Mouse (Mus musculus): ENCODE measurements around the gene Klf13. TPM values are rescaled to one million over a fixed set of nuclear protein-coding genes. Genes with fewer than 3 reads are reported as not detected.

The Klf13 gene
- polyA plus RNA-seq, 1 experiment, result 59.6 TPM

DNA sequence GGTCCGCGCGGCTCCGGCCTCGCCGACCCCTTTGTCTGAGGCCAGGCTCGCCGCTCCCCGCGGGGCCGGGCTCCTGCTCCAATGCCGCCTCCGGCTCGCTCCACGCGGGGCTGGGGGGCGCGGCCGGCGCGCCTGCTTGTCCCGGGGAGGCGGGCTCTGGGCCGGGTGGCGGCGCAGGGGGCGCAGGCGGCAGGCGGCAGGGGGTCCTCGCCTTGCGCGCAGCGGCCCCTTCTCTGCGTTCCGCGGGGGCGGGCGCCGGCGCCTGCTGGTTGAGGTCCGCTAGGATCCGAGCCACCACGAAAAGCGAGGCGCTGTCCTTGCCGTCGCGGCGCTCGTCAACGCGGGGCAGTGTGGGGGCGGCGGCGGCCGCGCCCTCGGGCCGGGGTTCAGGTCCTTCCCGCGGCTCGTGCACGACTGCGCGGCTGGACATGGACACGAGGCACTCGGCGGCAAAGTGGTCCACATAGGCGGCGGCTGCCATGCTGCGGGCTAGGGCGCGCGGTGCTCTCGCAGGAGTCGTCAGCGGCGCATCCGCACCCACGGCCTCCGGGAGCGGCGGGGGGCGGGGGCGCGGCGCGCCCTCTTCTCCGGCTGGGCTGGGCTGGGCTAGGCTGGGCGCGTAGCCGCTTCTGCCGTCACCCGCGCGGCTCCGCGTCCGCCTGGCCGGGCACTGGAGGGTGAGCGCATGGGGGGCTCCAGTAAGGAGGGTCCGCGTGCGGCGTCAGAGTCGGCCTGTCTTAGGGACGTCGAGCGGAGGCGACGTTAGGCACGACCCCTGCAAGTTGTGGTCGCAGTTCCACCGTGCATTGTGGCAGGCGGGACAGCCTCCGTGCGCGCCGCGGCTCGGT lies 425 bp downstream of the Klf13 start:
- H3K27ac ChIP-seq (ENCODE audit: insufficient read depth, low read length), result peak overlapping the region; percentile 99

DNA sequence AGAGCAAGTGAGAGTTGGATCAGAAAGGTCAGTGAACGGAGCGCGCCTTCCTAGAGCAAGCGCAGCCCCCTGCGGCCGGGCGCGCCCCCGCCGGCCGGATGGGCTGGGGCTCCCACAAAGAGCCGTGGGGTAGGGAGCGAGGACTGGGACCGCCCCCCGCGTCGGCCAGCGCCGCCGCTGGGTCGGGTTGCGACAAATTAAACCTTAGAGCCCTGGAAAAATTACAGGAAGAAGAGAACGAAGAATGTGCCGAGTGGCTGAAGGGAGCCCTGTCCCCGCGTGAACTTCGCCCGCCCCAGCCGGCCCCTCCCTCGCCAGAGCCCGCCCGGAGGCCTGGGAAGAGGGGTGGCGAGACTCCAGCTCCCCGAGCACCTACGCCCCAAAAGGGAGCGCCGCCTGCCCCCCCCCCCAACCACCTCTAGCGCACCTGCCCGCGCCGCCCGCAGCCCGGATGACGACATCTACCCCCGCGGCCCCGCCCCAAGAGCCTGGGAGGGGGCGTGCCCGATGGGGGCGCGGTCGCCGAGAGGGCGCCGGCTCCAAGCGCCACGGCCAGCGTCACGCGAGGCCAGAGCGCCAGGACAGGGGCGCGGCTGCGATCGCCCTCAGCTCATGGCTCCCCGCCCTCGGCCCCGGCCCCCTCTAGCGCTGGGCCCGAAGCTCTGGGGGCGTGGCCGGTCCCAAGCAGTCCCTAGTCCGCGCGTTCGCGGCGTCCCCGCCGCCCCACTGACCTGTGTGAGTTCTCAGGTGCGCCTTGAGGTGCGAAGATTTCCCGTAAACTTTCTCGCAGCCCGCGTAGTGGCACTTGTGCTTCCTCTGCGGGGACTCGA lies 1.3 kb downstream of the Klf13 start:
- Histone ChIP-seq H3K27ac (ENCODE audit: insufficient read depth, low read length) (peak overlapping the region; percentile 99), H3K4me1 (ENCODE audit: control insufficient read depth, insufficient read depth, low read length) (peaks cover 5% of the 10 kb centered on the region), H3K4me3 (ENCODE audit: insufficient read depth, low read length) (peak overlapping the region; percentile 75)
- no peak for TF ChIP-seq POLR2A (IDR thresholded peaks at IDR 0.05; ENCODE audit: extremely low read depth, insufficient read depth, low read length)
- TF ChIP-seq CTCF (IDR thresholded peaks at IDR 0.05; ENCODE audit: extremely low read depth, insufficient read depth, low read length), result no peak

More for the DNA sequence above, 425 bp downstream of the Klf13 start:
- Histone ChIP-seq H3K4me1 (ENCODE audit: control insufficient read depth, insufficient read depth, low read length) (peaks cover 5% of the 10 kb centered on the region), H3K4me3 (ENCODE audit: insufficient read depth, low read length) (peak overlapping the region; percentile 75)
- TF ChIP-seq CTCF (IDR thresholded peaks at IDR 0.05; ENCODE audit: extremely low read depth, insufficient read depth, low read length) (no peak), POLR2A (IDR thresholded peaks at IDR 0.05; ENCODE audit: extremely low read depth, insufficient read depth, low read length) (peak; percentile 64; the same call in 1 of the 2 replicates)

DNA sequence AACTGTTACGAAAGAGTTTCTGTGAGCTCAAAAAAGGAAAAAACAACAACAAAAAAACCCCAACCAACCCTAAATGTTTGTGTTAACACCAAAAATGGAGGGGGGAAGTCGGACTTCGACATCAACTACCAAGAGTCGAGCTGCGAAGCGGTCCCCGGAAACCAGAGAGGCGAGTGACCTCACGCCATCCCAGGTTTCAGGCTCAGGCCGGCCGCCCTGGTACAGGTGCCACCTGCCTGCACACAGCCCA lies 1.8 kb downstream of the Klf13 start:
- Histone ChIP-seq H3K27ac (ENCODE audit: insufficient read depth, low read length) (peak overlapping the region; percentile 99), H3K4me3 (ENCODE audit: insufficient read depth, low read length) (peak overlapping the region; percentile 75), H3K4me1 (ENCODE audit: control insufficient read depth, insufficient read depth, low read length) (peaks cover 5% of the 10 kb centered on the region)
- TF ChIP-seq CTCF (IDR thresholded peaks at IDR 0.05; ENCODE audit: extremely low read depth, insufficient read depth, low read length), result no peak
- TF ChIP-seq POLR2A (IDR thresholded peaks at IDR 0.05; ENCODE audit: extremely low read depth, insufficient read depth, low read length), result no peak

DNA sequence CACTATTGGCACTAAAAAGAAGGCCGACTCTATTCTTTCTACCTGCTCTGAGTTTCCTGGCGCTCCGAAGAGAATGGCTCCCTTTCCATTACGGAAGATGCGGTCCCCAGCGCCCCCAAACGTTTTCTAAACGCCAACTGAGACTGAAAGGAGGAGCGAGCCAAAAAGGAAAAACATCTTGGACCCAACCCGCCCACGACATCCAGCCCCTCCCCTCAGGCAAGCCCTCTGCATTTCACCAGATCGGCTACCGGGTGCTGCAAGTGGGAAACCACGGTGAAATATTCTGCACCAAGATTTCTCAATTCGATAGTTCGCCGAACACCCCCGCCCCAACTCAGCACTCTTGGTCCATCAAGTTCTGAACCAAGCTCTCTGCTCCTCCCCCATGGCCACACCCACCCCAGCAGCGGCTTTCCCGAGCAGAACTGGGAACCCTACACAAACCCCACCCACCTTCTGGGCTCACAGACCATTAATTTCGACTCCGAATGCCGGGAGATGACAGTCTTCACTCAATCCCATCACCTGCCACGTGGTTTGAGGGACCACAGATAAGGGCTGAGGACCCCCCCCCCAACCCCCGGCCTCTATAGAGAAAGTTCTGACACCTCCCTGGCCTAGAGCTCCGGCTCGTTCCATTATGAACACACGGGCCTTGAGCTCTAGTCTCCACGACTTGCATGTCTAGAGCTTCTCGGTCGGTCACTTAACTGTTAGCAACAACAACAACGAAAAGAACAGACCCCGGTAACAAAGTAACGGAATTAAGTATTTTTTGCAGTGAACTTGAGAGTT lies 2.3 kb downstream of the Klf13 start:
- TF ChIP-seq CTCF (IDR thresholded peaks at IDR 0.05; ENCODE audit: extremely low read depth, insufficient read depth, low read length) (peak; percentile 34; the same call in 1 of the 2 replicates), POLR2A (IDR thresholded peaks at IDR 0.05; ENCODE audit: extremely low read depth, insufficient read depth, low read length) (no peak)
- Histone ChIP-seq H3K27ac (ENCODE audit: insufficient read depth, low read length) (peak overlapping the region; percentile 99), H3K4me3 (ENCODE audit: insufficient read depth, low read length) (peak overlapping the region; percentile 75), H3K4me1 (ENCODE audit: control insufficient read depth, insufficient read depth, low read length) (peaks cover 5% of the 10 kb centered on the region)

DNA sequence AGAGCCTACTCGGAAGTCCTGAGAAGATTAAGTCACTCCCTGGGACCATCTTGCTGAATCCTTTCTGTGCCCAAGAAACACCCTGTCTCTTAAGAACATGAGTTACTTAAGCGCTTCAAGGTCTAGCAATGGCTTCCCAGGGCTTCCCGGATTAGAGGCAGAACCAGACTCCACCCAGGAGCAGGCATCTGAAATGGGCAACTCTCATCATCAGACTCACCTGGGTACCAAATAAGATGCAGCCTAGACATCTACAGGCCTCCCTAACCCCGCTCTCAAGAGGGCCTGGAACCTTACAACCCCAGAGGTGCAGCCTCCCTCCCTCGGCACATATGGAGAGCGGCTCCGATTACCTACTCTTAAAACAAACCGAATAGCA lies 2.9 kb downstream of the Klf13 start:
- H3K4me1 ChIP-seq (ENCODE audit: control insufficient read depth, insufficient read depth, low read length), result peaks cover 5% of the 10 kb centered on the region
- TF ChIP-seq CTCF (IDR thresholded peaks at IDR 0.05; ENCODE audit: extremely low read depth, insufficient read depth, low read length), result no peak
- no peak for TF ChIP-seq POLR2A (IDR thresholded peaks at IDR 0.05; ENCODE audit: extremely low read depth, insufficient read depth, low read length)
- peak overlapping the region; percentile 93 for H3K27ac ChIP-seq (ENCODE audit: insufficient read depth, low read length)
- peak overlapping the region; percentile 75 for H3K4me3 ChIP-seq (ENCODE audit: insufficient read depth, low read length)

DNA sequence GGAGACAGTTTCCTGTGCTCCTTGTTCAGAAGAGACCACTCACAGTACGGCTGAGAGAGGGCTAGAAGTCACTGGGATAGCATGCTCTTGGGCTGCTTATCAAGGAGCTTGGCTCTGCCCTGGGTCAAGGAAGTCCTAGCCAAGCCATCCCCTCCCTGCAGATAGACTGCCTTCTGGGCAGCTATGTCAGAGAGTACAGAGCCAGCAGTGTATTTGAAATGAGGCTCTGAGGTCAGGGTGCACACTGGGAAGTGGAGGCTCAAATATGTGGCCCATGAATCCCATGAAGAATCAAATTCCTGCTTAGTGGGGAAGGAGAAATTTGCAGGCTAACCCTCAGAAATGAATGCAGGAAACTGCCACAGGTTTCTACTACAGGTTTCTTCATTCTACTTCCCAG lies 4.2 kb downstream of the Klf13 start:
- Histone ChIP-seq H3K4me3 (ENCODE audit: insufficient read depth, low read length) (peak overlapping the region; percentile 75; the same call in 1 of the 2 replicates), H3K4me1 (ENCODE audit: control insufficient read depth, insufficient read depth, low read length) (peaks cover 7% of the 10 kb centered on the region), H3K27ac (ENCODE audit: insufficient read depth, low read length) (peak overlapping the region; percentile 93)
- TF ChIP-seq CTCF (IDR thresholded peaks at IDR 0.05; ENCODE audit: extremely low read depth, insufficient read depth, low read length) (no peak), POLR2A (IDR thresholded peaks at IDR 0.05; ENCODE audit: extremely low read depth, insufficient read depth, low read length) (no peak)

DNA sequence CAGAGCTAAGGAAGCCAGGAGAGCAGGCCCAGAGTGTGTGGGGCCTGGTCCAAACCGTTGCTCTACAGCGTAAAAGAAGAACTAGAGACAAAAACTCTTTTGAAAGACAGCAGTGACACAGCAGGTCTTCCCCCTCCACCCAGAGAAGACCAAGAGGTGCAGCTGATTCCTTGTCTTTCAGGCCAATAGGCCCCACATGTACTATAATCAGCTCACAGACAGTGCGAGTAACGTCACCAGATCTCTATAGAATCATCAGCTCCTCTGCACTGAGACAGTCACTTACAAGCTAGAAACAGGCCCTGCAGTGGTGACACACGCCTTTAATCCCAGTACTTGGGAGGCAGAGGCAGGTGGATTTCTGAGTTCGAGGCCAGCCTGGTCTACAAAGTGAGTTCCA lies 4.8 kb downstream of the Klf13 start:
- Histone ChIP-seq H3K27ac (ENCODE audit: insufficient read depth, low read length) (no peak overlapping the region), H3K4me1 (ENCODE audit: control insufficient read depth, insufficient read depth, low read length) (peaks cover 12% of the 10 kb centered on the region), H3K4me3 (ENCODE audit: insufficient read depth, low read length) (no peak overlapping the region)
- TF ChIP-seq CTCF (IDR thresholded peaks at IDR 0.05; ENCODE audit: extremely low read depth, insufficient read depth, low read length) (no peak), POLR2A (IDR thresholded peaks at IDR 0.05; ENCODE audit: extremely low read depth, insufficient read depth, low read length) (no peak)

DNA sequence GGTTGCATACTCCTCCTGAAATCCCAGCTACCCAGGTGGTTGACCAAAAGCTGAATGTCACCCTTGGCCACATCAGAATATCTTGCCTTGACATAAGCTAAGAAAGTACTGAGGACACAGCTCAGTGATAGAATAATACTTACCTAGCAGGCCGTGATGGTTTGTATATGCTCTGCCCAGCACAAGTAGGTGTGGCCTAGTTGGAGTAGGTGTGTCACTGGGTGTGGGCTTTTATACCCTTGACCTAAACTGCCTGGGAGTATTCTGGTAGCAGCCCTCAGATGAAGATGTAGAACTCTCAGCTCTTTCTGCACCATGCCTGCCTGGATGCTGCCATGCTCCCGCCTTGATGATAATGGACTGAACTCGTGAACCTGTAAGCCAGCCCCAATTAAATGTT lies 6.3 kb downstream of the Klf13 start:
- TF ChIP-seq POLR2A (IDR thresholded peaks at IDR 0.05; ENCODE audit: extremely low read depth, insufficient read depth, low read length) (no peak), CTCF (IDR thresholded peaks at IDR 0.05; ENCODE audit: extremely low read depth, insufficient read depth, low read length) (no peak)
- no peak overlapping the region for H3K4me3 ChIP-seq (ENCODE audit: insufficient read depth, low read length)
- peaks cover 12% of the 10 kb centered on the region for H3K4me1 ChIP-seq (ENCODE audit: control insufficient read depth, insufficient read depth, low read length)
- H3K27ac ChIP-seq (ENCODE audit: insufficient read depth, low read length), result no peak overlapping the region

DNA sequence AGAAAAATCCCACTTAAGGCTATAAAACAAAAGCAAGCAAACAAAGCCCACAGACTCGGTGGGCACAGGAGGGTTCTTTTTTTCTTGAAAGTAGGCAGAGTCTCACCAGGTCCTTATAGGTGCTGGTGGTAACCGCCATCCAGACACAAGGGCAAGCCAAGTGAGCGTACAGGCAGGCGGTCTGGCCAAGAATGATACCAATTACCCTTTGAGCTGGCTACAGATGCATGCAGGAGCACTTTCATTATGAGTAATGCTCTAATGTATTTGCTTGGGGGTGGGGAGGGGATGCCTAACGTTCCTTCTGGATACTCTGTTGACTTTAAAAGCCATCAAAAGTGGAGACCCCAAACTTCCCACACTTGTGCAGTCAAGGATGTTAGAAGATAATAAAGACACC lies 7.9 kb downstream of the Klf13 start:
- no peak overlapping the region for H3K27ac ChIP-seq (ENCODE audit: insufficient read depth, low read length)
- no peak overlapping the region for H3K4me3 ChIP-seq (ENCODE audit: insufficient read depth, low read length)
- H3K4me1 ChIP-seq (ENCODE audit: control insufficient read depth, insufficient read depth, low read length), result peaks cover 19% of the 10 kb centered on the region
- TF ChIP-seq CTCF (IDR thresholded peaks at IDR 0.05; ENCODE audit: extremely low read depth, insufficient read depth, low read length) (no peak), POLR2A (IDR thresholded peaks at IDR 0.05; ENCODE audit: extremely low read depth, insufficient read depth, low read length) (no peak)
